Mouse (Mus musculus): ENCODE data around the gene Epha2.

GRCm38 (mm10) chr4:141271228-141271627 lies 29.8 kb upstream of the Epha2 start:
- TF ChIP-seq POLR2A (IDR thresholded peaks at IDR 0.05; ENCODE audit: borderline replicate concordance, control insufficient read depth, low read depth, low read length) (no peak), CTCF (IDR thresholded peaks at IDR 0.05; ENCODE audit: control insufficient read depth, insufficient read depth, low read length) (no peak)
